Mouse (Mus musculus) ES-E14 (cell line): ENCODE measurements around the gene Sftpd. TPM values are rescaled to one million over a fixed set of nuclear protein-coding genes. Genes with fewer than 3 reads are reported as not detected.

Source experiments
- DNase-seq: peaks from one replicate; pipeline ENCODE4 v3.0.0-alpha.2; 2013; ENCODE audit warnings: low read depth, low spot score
- H3K27ac ChIP-seq: 2 replicates; pipeline ENCODE4 v1.5.1; 2012; ENCODE audit warnings: low read depth, mild to moderate bottlenecking, low read length, moderate library complexity, mixed read lengths; ENCODE audit not compliant: poor library complexity, insufficient read depth, severe bottlenecking
- H3K36me3 ChIP-seq: 2 replicates; pipeline ENCODE4 v1.6.1; 2012; ENCODE audit warnings: mild to moderate bottlenecking, low read length, moderate library complexity, mixed read lengths; ENCODE audit not compliant: control insufficient read depth, poor library complexity, insufficient read depth, severe bottlenecking
- H3K4me1 ChIP-seq, 2 experiments: fragments of 150-350 bp in 1 of 2; sonication (generic) in 1 of 2; 2 replicates each; pipeline ENCODE4 v1.6.1; 2012; ENCODE audit warnings: low read length in 2 of 2, mild to moderate bottlenecking in 1 of 2, mixed read lengths in 1 of 2; ENCODE audit not compliant: control insufficient read depth in 2 of 2, insufficient read depth in 2 of 2, poor library complexity in 1 of 2
- H3K4me3 ChIP-seq, 2 experiments: fragments of 150-350 bp in 1 of 2; sonication (generic) in 1 of 2; 2 replicates each; pipeline ENCODE4 v1.5.1; 2012; ENCODE audit warnings: low read length in 2 of 2, low read depth in 1 of 2, mild to moderate bottlenecking in 1 of 2, mixed read lengths in 1 of 2; ENCODE audit not compliant: insufficient read depth in 1 of 2, poor library complexity in 1 of 2, severe bottlenecking in 1 of 2
- H3K9ac ChIP-seq: 2 replicates; pipeline ENCODE4 v1.6.1; 2012; ENCODE audit warnings: low read depth, mild to moderate bottlenecking, low read length, mixed read lengths; ENCODE audit not compliant: poor library complexity, insufficient read depth, severe bottlenecking
- H3K9me3 ChIP-seq: fragments of 150-350 bp; sonication (generic); 2 replicates; pipeline ENCODE4 v1.6.1; 2012; ENCODE audit warnings: low read depth, mild to moderate bottlenecking, low read length; ENCODE audit not compliant: control insufficient read depth, insufficient read depth
- CHD2 ChIP-seq: IDR thresholded peaks from 2 replicates; pipeline ENCODE4 v1.6.1; 2014; ENCODE audit warnings: mild to moderate bottlenecking, low read depth, low read length, inconsistent platforms
- HCFC1 ChIP-seq: IDR thresholded peaks from 2 replicates; pipeline ENCODE4 v1.6.1; 2012; ENCODE audit warnings: low read length, inconsistent platforms, borderline replicate concordance; ENCODE audit not compliant: insufficient read depth
- MAFK ChIP-seq: IDR thresholded peaks from 2 replicates; pipeline ENCODE4 v1.6.1; 2014; ENCODE audit warnings: mild to moderate bottlenecking, low read depth, low read length, inconsistent platforms; ENCODE audit not compliant: insufficient read depth
- ZC3H11A ChIP-seq: IDR thresholded peaks from 2 replicates; pipeline ENCODE4 v1.6.1; 2012; ENCODE audit warnings: low read depth, mild to moderate bottlenecking, inconsistent platforms, low read length, borderline replicate concordance
- ZNF384 ChIP-seq: IDR thresholded peaks from 2 replicates; pipeline ENCODE4 v1.6.1; 2012; ENCODE audit warnings: low read depth, low read length, inconsistent platforms
- in situ Hi-C, 2 experiments: fragments of 600-800 bp; cut with MboI; formaldehyde crosslinking; loops; one replicate each; pipeline ENCODE4 v1.15.1; 2025; ENCODE audit warnings: low sequenced_read_pairs in 2 of 2, inconsistent platforms in 1 of 2; ENCODE audit not compliant: unreplicated experiment in 2 of 2
- total RNA-seq: library from RNA; depleted of rRNA; stranded (reverse); fragments of 300-350 nt; gene quantifications from 2 replicates; pipeline ENCODE4 v1.2.3, GENCODE M21; 2012; rRNA removed

The Sftpd gene
- total RNA-seq, 1 experiment = 1.7 TPM

DNA sequence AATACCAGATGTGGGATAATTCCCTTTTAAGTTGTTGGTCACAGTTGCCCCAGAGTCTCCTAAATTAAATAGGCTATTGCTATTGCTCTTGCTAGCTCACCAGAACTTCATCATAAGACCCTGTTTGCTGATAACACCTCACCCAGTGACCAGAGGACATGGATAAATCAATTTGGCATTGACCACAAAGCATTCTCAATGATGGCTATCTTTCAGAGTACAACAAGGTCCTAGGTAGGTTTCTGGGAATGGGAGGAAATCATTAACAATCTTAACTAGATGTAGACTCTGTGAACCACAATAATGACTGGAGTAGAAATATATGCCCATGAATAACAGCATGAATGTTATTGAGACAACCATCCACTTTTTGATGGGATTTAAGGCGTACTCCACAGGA lies 44.3 kb downstream of the Sftpd start:
- Histone ChIP-seq H3K4me1 (no peaks in the 10 kb centered on the region), H3K27ac (no peak overlapping the region), H3K36me3 (no peaks in the 10 kb centered on the region), H3K4me3 (no peak overlapping the region), H3K9me3 (no peaks in the 10 kb centered on the region), H3K9ac (no peak overlapping the region)
- no peak for TF ChIP-seq CHD2
- TF ChIP-seq MAFK = no peak
- no peak for TF ChIP-seq ZC3H11A
- no peak for TF ChIP-seq ZNF384
- no peak for TF ChIP-seq HCFC1
- in situ Hi-C loops = no loop called here
- DNase-seq = no peak

- H3K4me1 ChIP-seq = no peaks in the 10 kb centered on the region
- H3K4me3 ChIP-seq = no peak overlapping the region
- in situ Hi-C loops = no loop called here
- DNase-seq = no peak
- no peak for TF ChIP-seq HCFC1
- no peak for TF ChIP-seq ZC3H11A
- no peak for TF ChIP-seq ZNF384
- no peak for TF ChIP-seq CHD2
- TF ChIP-seq MAFK = no peak
- no peak overlapping the region for H3K9ac ChIP-seq
- no peak overlapping the region for H3K27ac ChIP-seq
- H3K9me3 ChIP-seq = no peaks in the 10 kb centered on the region
- H3K36me3 ChIP-seq = no peaks in the 10 kb centered on the region
Observed at GRCm38 (mm10) chr14:41137006-41137405, 47.9 kb downstream of the Sftpd start.

DNA sequence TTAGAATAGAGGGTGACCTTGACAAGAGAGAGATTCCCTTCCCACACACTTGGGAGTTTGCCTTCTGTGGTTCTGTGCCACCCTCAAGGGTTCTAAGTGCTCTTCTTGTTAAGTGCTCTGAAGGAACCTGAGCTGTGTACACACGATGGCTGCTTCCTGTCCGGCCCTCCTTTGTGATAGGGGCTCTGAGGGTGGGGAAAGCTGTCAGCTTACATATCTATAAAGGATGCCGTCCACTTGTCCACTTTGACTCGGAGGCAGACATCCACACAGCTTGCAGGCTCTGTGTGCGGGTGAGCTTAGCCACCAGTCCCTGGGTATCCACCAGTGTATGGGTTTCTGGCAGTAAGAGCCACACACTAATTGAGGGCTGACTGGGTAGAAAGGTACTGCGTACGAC lies 53.4 kb downstream of the Sftpd start, which contains the start of gene Sftpa1:
Gene Sftpa1 (plus strand): TSS at position 243 of the 400 bp plus-strand sequence.
- H3K9me3 ChIP-seq = no peaks in the 10 kb centered on the region
- in situ Hi-C loops = no loop called here
- H3K9ac ChIP-seq = no peak within 1 kb of the TSS
- no peaks in the 10 kb centered on the region for H3K4me1 ChIP-seq
- H3K36me3 ChIP-seq = no peaks in the 10 kb centered on the region
- no peak within 1 kb of the TSS for H3K27ac ChIP-seq
- no peak for DNase-seq
- TF ChIP-seq CHD2 = no peak
- TF ChIP-seq ZC3H11A = no peak
- no peak for TF ChIP-seq ZNF384
- no peak for TF ChIP-seq MAFK
- no peak for TF ChIP-seq HCFC1
- H3K4me3 ChIP-seq = no peak within 1 kb of the TSS

GRCm38 (mm10) chr14:41127997-41128396 lies 57.0 kb downstream of the Sftpd start:
- peak; percentile 40 for DNase-seq
- Histone ChIP-seq H3K27ac (no peak overlapping the region), H3K36me3 (no peaks in the 10 kb centered on the region), H3K9me3 (no peaks in the 10 kb centered on the region), H3K4me1 (no peaks in the 10 kb centered on the region), H3K9ac (no peak overlapping the region), H3K4me3 (no peak overlapping the region)
- in situ Hi-C loops = no loop called here
- TF ChIP-seq HCFC1 = no peak
- peak; percentile 52; the same call in 1 of the 2 replicates for TF ChIP-seq ZC3H11A

DNA sequence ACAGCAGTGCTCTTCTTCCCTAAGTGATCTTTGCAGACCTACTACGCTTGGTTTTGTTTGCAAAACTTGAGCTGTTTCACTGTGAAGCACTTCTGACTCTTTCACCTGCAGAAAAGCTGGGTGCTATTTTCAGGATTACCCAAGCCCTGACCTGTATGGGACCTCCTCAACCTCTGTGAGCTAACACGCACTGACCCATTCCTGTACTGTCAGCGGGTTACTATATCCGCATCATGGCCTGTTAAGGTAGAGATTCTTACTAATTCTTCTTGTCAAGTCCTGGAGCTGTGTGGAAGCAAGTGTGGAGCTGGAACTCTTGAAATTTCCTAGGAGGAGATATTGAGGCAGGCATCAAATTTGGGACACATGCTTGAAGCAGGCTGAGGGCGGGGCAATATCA lies 60.3 kb downstream of the Sftpd start:
- no peak overlapping the region for H3K27ac ChIP-seq
- no peak overlapping the region for H3K4me3 ChIP-seq
- in situ Hi-C loops = no loop called here

More for the DNA sequence above, 60.3 kb downstream of the Sftpd start:
- DNase-seq = no peak
- Histone ChIP-seq H3K9me3 (no peaks in the 10 kb centered on the region), H3K9ac (no peak overlapping the region), H3K4me1 (no peaks in the 10 kb centered on the region), H3K36me3 (no peaks in the 10 kb centered on the region)
- TF ChIP-seq HCFC1 (no peak), ZC3H11A (no peak), MAFK (no peak), ZNF384 (no peak), CHD2 (no peak)

Other genes with a start within 250 kb of the Sftpd start
- 26.5 and 62.7 TPM in 2 replicates for gene Tspan14, start 218.3 kb downstream of the Sftpd start, total RNA-seq
- 13.6 and 16.7 TPM in 2 replicates for gene Fam213a, start 171.4 kb downstream of the Sftpd start, total RNA-seq
- not detected in 2 replicates for gene Dydc2, start 115.9 kb downstream of the Sftpd start, total RNA-seq
- gene Dydc1, start 112.2 kb downstream of the Sftpd start, total RNA-seq = not detected in 2 replicates
- 0.11 and 0.54 TPM in 2 replicates for gene Mat1a, start 80.1 kb downstream of the Sftpd start, total RNA-seq
- not detected in 2 replicates for gene Sftpa1, start 53.4 kb downstream of the Sftpd start, total RNA-seq
- gene Mbl1, start 33.7 kb downstream of the Sftpd start, total RNA-seq = not detected in 2 replicates
- gene Gm2832, start 93.7 kb upstream of the Sftpd start, total RNA-seq = 0.31 and 0.48 TPM in 2 replicates
- 0.40 TPM in 1 of 2 replicates, not detected in the other for gene Gm5798, start 163.5 kb upstream of the Sftpd start, total RNA-seq
- gene Gm7945, start 201.2 kb upstream of the Sftpd start, total RNA-seq = not detected in 2 replicates
- gene Gm6482, start 223.1 kb upstream of the Sftpd start, total RNA-seq = not detected in 2 replicates